Mouse (Mus musculus) skeletal muscle tissue, adult 2 months (tissue): Measurements from ENCODE around the gene Nme4.
A peak's percentile ranks its signal among the peaks of the same experiment; 100 is the strongest.
"Not testable (repeated sequence)": the region's sequence is repeated elsewhere in the genome, so short reads cannot be mapped to it uniquely, and the experiment has no call there.

Experiments used
- DNase-seq: peaks from one replicate; pipeline ENCODE4 v3.0.0-alpha.2; 2012; ENCODE audit warnings: low read depth, low spot score

The Nme4 gene

GRCm38 (mm10) chr17:26114461-26114860 is 19.1 kb upstream of the Nme4 start:
- not testable (repeated sequence) for DNase-seq

GRCm38 (mm10) chr17:26114061-26114460 is 18.7 kb upstream of the Nme4 start:
- no peak for DNase-seq

- DNase-seq, result no peak
Observed at GRCm38 (mm10) chr17:26113181-26113948, 18.0 kb upstream of the Nme4 start, which contains the start of gene Tmem8. Gene Tmem8 (plus strand): TSS chr17:26113299.

DNA sequence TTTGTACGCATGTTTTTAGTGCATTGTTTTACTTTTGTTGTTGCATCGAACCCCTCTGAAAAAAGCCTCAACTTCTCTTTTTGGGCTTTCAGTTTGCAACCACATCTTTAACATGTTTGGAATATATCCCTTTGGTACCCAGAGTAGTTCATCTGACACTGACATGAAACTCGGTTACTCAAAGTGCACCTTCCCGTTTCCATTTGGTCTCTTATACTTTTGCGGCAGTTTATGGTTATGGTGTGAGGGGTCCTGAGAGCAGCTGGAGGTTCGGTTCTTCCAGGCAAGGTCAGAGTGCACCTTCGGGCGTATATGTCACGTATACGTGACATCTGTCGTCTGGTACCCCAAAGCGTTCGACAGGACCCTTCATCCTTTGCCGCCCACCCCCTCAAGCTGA is 17.3 kb upstream of the Nme4 start:
- DNase-seq, result no peak

- no peak for DNase-seq
Observed at GRCm38 (mm10) chr17:26111722-26112121, 16.3 kb upstream of the Nme4 start.

DNA sequence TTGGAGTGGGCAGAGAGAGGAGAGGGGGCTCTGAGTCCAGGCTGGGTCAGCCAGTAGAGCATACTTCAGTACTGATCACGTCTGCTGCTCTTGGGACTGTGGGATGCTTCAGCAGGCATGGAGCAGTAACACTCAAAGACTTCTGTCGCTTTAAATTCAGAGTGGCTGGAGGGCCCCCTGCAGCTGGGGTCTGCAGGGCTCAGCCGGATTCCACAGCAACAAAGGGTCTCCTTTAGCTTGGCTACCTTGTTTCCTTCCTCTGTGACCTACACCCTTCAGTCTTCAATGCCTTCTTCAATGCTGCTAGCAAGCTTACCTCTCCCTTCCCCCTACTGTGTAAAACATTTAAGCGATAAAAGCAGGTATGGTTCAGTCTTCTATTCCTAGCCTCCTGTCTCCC is 15.6 kb upstream of the Nme4 start:
- DNase-seq, result no peak

- no peak for DNase-seq
Observed at GRCm38 (mm10) chr17:26110156-26110555, 14.8 kb upstream of the Nme4 start.

GRCm38 (mm10) chr17:26105619-26106018 is 10.2 kb upstream of the Nme4 start:
- DNase-seq, result no peak

GRCm38 (mm10) chr17:26101478-26101877 is 6.1 kb upstream of the Nme4 start:
- DNase-seq, result no peak

DNA sequence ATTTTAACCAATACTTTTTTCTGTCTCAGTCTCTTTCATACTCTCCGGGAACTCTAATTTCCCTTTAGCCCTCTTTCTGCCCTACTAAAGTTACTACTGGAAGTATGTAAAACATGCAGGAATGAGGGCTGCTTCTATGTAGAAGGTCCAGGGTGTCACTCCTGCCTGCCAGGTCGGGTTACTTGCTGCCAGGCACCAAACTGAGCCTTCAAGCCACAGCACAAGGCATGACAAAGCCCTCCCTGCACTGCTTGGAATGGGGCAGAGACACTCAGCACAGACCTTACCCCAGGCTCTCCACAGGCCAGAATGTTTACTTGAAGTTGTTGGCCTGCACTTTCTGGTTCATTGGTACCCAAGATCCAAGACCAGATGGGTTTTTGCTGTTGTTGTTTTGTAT is 4.8 kb upstream of the Nme4 start:
- no peak for DNase-seq

DNA sequence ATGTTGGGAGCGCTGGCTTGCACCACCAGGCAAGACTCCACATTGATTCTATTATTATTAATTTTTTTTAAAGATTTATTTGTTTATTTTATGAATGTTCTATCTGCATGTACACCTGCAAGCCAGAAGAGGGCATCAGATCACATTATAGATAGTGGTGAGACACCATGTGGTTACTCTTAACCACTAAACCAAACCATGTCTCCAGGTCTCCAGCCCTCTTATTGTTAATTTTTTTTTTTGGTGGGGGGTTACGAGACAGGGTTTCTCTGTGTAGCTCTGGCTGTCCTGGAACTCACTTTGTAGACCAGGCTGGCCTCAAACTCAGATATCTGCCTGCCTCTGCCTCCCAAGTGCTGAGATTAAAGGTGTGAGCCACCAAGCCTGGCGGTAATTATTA is 3.9 kb upstream of the Nme4 start:
- not testable (repeated sequence) for DNase-seq

DNA sequence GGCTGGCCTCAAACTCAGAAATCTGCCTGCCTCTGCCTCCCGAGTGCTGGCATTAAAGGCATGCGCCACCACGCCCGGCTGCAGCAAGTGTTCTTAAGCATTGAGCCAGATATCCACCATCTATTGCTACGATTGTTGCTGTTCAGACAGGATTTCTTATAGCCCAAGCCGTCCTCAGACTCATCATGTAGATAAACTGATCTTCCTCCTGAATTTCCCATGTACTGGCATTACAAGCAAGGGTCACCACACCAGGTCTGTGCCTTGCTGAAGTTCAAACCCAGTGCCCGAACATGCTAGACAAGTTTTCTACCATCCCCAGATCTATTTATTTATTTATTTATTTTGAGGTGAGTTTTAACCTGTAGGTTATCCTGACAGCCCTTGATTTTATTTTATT is 3.1 kb upstream of the Nme4 start:
- DNase-seq, result no peak

DNA sequence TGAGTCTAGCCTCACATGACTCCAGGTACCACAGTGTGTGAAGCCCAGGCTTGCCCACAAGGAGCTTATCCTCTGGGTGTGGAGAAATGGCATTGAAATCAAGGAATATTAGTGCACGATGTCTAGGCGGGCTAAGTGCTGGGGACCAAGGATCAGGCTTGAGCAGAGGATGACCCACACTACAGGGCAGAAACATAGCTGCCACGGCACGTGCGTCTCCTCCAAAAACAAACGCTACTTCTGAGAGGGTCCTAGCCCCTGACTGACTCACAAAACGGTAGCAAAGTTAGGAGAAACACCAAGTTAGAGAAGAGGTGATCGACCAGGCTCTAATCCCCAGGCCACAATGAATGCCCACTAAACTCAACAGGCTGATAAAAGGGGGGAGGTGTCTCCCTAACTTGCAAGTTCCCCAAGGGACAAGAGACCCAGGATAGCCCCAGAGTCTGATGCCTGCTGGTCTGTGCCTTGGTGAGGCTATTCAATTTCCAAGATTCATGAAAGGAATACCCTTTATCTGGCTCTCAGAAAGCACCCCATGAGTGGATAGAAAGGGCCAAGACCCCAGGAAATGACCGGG is 781 bp downstream of the Nme4 start:
- no peak for DNase-seq

- DNase-seq, result peak; percentile 86
Observed at GRCm38 (mm10) chr17:26089905-26090632, 5.3 kb downstream of the Nme4 start, which contains the start of gene Decr2. Gene Decr2 (minus strand): TSS chr17:26090337.

DNA sequence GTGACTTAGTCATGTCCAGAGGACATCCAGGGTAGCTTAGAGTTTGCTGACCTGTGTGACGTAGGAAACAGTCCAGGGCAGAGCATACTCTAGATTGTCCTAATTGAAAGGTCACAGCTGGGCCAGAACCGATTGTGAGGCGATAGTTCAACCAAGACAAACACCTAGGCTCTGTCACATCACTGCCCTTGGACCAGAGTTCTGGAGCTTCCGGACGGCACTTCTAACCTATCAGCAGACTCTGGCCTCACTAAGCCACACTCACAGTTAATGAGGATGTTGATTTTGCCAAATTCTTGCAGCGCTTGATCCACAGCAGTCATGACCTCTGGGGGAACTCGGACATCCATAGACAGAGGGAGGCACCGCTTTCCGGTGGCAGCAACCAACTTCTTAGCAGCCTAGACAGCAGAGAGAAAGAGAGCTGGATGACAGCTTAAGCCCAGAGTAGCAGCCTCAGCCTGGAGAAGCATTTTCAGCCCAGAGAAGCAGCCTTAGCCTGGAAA is 8.3 kb downstream of the Nme4 start:
- no peak for DNase-seq

GRCm38 (mm10) chr17:26080867-26081266 is 14.5 kb downstream of the Nme4 start:
- no peak for DNase-seq

GRCm38 (mm10) chr17:26078851-26079250 is 16.6 kb downstream of the Nme4 start:
- no peak for DNase-seq

- no peak for DNase-seq
Observed at GRCm38 (mm10) chr17:26075246-26075645, 20.2 kb downstream of the Nme4 start.

DNA sequence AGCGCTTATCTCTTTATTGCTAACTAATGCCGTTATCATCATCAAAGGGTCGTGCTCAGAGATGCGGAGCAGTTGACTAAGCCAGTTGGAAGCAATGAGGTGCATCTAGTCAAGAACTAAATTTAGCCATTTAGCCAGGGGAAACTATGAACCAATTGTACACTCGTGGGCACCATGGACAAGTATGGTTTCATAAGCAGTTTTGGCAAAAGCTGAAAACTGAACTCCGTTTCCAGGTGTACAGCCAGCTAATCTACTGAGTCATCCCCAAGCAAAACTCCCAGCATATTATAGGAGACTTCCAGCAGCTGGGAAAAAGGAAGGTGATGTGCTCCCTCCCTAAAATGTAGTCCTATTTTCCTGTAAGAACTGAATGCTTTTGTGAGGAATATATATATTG is 25.3 kb downstream of the Nme4 start:
- no peak for DNase-seq

GRCm38 (mm10) chr17:26068831-26069739 is 26.3 kb downstream of the Nme4 start, which contains the start of gene Rab11fip3:
Gene Rab11fip3 (minus strand): TSS chr17:26069555.
- peak; percentile 93 for DNase-seq
